Mouse (Mus musculus) intestine, embryonic 14.5 days (tissue): ENCODE measurements around the gene Tbc1d32. TPM values are rescaled to one million over a fixed set of nuclear protein-coding genes. Genes with fewer than 3 reads are reported as not detected.

Experiments
- ATAC-seq: fragments of 200-750 bp; cut with Nextera tagmentation; replicated peaks from 2 replicates; pipeline ENCODE4 v1.8.0; 2017; ENCODE audit warnings: low read depth, moderate number of reproducible peaks, moderate TSS enrichment, moderate library complexity; ENCODE audit not compliant: low FRiP score, low TSS enrichment
- DNase-seq: peaks from one replicate; pipeline ENCODE4 v3.0.0-alpha.2; 2018; ENCODE audit warnings: low spot score
- H3K27ac ChIP-seq: fragments of 300-500 bp; sonication (generic); 2 replicates; pipeline ENCODE4 v1.5.1; 2014; ENCODE audit warnings: low read depth, mild to moderate bottlenecking, control low read depth
- H3K27me3 ChIP-seq: fragments of 300-500 bp; sonication (generic); replicated peaks from 2 replicates; pipeline ENCODE4 v1.6.1; 2014; ENCODE audit warnings: low read length, control low read depth; ENCODE audit not compliant: control insufficient read depth, insufficient read depth
- H3K36me3 ChIP-seq: fragments of 300-500 bp; sonication (generic); 2 replicates; pipeline ENCODE4 v1.6.1; 2014; ENCODE audit warnings: low read length, control low read depth; ENCODE audit not compliant: control insufficient read depth, insufficient read depth
- H3K4me1 ChIP-seq: fragments of 300-500 bp; sonication (generic); replicated peaks from 2 replicates; pipeline ENCODE4 v1.6.1; 2014; ENCODE audit warnings: low read length, control low read depth, mixed read lengths; ENCODE audit not compliant: control insufficient read depth, insufficient read depth
- H3K4me2 ChIP-seq: fragments of 300-500 bp; sonication (generic); 2 replicates; pipeline ENCODE4 v1.6.1; 2014; ENCODE audit warnings: low read length
- H3K4me3 ChIP-seq: fragments of 300-500 bp; sonication (generic); 2 replicates; pipeline ENCODE4 v1.5.1; 2014; ENCODE audit warnings: low read depth, low read length, control low read depth, mixed read lengths
- H3K9ac ChIP-seq: fragments of 300-500 bp; sonication (generic); 2 replicates; pipeline ENCODE4 v1.6.1; 2014; ENCODE audit warnings: mild to moderate bottlenecking, low read length
- H3K9me3 ChIP-seq: fragments of 300-500 bp; sonication (generic); 2 replicates; pipeline ENCODE4 v1.6.1; 2016; ENCODE audit warnings: low read length, control low read depth; ENCODE audit not compliant: control insufficient read depth
- WGBS: fragments of 180-500 bp; shearing (Covaris S2); extraction: QIAGEN DNeasy Blood & Tissue Kit; methylation state at CpG from one replicate; pipeline ENCODE4 v1.1.7; 2014; 5-methylcytosine and 5-hydroxymethylcytosine counted together
- polyA plus RNA-seq: library from polyadenylated mRNA; unstranded; fragments of >200 nt; fragmentation: Nextera tagmentation; extraction: Ambion mirVana; gene quantifications from 2 replicates; pipeline ENCODE4 v1.2.1, GENCODE M21; 2014

Tbc1d32 gene
- polyA plus RNA-seq, 1 experiment from 2014 or later, result 3.8 TPM

DNA sequence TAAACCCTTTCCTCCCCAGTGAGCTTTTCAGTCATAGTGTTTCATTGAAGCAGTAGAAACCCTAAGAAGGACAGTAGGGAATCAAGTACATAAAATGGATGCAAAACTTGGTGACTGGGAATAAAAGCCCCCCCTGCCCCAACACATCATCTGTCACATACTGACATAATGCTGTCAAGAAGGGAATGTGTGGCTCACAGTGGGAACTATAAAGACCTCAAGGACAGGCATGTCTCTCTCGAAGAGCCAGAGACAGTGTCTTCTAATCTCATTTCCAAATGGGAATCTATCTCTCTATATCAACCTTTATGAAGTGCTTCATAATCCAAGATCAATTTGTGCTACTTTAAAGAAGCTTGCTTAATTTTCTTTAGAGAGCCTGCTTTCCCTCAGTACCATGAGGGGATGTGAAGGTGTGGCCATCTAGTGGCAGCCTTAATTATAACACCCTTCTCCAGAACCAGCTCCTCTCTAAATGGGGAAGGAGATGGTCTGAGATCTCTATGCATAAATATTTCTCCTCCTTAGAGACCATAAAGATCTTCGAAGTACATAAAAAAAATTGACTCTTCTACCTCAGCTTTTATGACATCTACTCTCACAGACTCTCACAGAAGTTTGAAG is 248.5 kb downstream of the Tbc1d32 start:
- Histone ChIP-seq H3K36me3 (no peaks in the 10 kb centered on the region), H3K9me3 (no peaks in the 10 kb centered on the region), H3K4me1 (no peaks in the 10 kb centered on the region), H3K27ac (no peak overlapping the region), H3K9ac (no peak overlapping the region), H3K27me3 (no peaks in the 10 kb centered on the region), H3K4me3 (no peak overlapping the region), H3K4me2 (peak overlapping the region; percentile 11; the same call in 1 of the 2 replicates)
- DNase-seq (no peak), ATAC-seq (peak; percentile 70; the same call in 1 of the 2 replicates)
- WGBS, result 25% methylated on average over 2 of the region's 2 CpGs

DNA sequence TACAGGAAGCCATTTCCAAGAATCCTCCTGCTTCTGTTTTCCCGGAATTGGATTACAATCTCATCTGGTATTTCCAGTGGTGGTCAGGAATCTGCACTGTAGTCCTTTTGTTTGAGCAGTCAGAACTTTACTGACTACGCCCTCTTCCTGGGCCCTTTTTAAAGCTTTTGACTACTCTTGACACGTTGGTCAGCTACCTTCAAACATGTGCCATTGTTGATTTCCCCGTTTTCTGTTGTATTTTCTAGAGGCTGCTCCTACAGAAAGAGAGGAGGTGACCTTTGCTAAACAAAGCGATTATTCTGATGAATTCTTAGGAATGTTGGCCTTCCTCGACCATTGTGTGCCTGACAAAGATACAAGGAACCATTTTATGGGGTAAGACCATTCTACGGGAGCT is 250.5 kb downstream of the Tbc1d32 start:
- no peaks in the 10 kb centered on the region for H3K9me3 ChIP-seq
- DNase-seq (no peak), ATAC-seq (no peak)
- H3K27ac ChIP-seq, result no peak overlapping the region
- no peaks in the 10 kb centered on the region for H3K4me1 ChIP-seq
- no peak overlapping the region for H3K9ac ChIP-seq
- H3K27me3 ChIP-seq, result no peaks in the 10 kb centered on the region
- no peak overlapping the region for H3K4me3 ChIP-seq
- 76% methylated on average over 7 of the region's 7 CpGs for WGBS
- H3K4me2 ChIP-seq, result no peak overlapping the region
- no peaks in the 10 kb centered on the region for H3K36me3 ChIP-seq

Other genes starting within 250 kb of the Tbc1d32 start
- 5.0 and 5.9 TPM in 2 replicates for gene Msl3l2, start 121.8 kb downstream of the Tbc1d32 start, polyA plus RNA-seq
- 54.3 and 57.4 TPM in 2 replicates for gene Gja1, start 148.6 kb upstream of the Tbc1d32 start, polyA plus RNA-seq